8 mouse cellular contexts compared by ENCODE assay signal in genomic region chr19:34254880-34255681, GRCm38 (mm10). TPM values are rescaled to one million over a fixed set of nuclear protein-coding genes. Genes with fewer than 3 reads are reported as not detected.
DNase-seq lines count a peak whose midpoint lies in the region; ATAC-seq lines count a peak whose summit lies in the region.

Gene Acta2 (minus strand): TSS chr19:34255590.

- peak within 1 kb of the TSS; percentile 67 for H3K9ac ChIP-seq in kidney, embryonic 16.5 days (replicated peaks; ENCODE audit: low read length)

- H3K4me3 ChIP-seq in kidney, embryonic 16.5 days (ENCODE audit: low read length) = peak within 1 kb of the TSS; percentile 43

- H3K4me1 ChIP-seq in kidney, embryonic 16.5 days (ENCODE audit: insufficient read depth, low read length) = 0 out of 2 replicates have a peak, but pooled peaks cover 25% of the 10 kb centered on the region

- no peaks in the 10 kb centered on the region for H3K36me3 ChIP-seq in kidney, embryonic 16.5 days (ENCODE audit: insufficient read depth, low read length)

- 26% methylated on average over 16 of the region's 16 CpGs for WGBS in kidney, embryonic 16.5 days

- peak within 1 kb of the TSS; percentile 70 for H3K27ac ChIP-seq in kidney, embryonic 16.5 days (ENCODE audit: low read length)

- H3K27me3 ChIP-seq in kidney, embryonic 16.5 days (ENCODE audit: insufficient read depth, low read length) = no peaks in the 10 kb centered on the region

- no peak for DNase-seq in kidney, postnatal 36 days
- DNase-seq in adrenal gland, postnatal 14 days = no peak
- peak; percentile 94 for DNase-seq in heart, adult 11 months
- DNase-seq in kidney, postnatal 14 days = peak; percentile 57
- DNase-seq in MN1 (ENCODE audit: low spot score) = no peak
- no peak for DNase-seq in cerebellum, adult 18-20 months

- ATAC-seq in kidney, embryonic 16.5 days (ENCODE audit: low FRiP score, low TSS enrichment) = peak; percentile 94
- 0 out of 2 replicates have a peak, but pooled peaks have one; percentile 1 for ATAC-seq in megakaryocyte progenitor cell, adult 5-6 weeks (replicated peaks; ENCODE audit: poor library complexity)

- H3K9me3 ChIP-seq in kidney, embryonic 16.5 days (ENCODE audit: low read length) = no peaks in the 10 kb centered on the region

- peak within 1 kb of the TSS; percentile 38 for H3K4me2 ChIP-seq in kidney, embryonic 16.5 days (replicated peaks; ENCODE audit: low read depth, low read length)

RNA-seq across cellular contexts. Expression of gene Acta2, which starts in this region (rescaled TPM):
- 352 and 628 TPM in 2 replicates for polyA plus RNA-seq in kidney, embryonic 16.5 days (2015; fragmentation: Nextera tagmentation; extraction: Ambion mirVana)
- 36.5 and 95.6 TPM in 2 replicates for total RNA-seq in adrenal gland, postnatal 14 days (2021)
- total RNA-seq in megakaryocyte progenitor cell, adult 5-6 weeks (2015) = 0.10 and 0.12 TPM in 2 replicates
- total RNA-seq in megakaryocyte progenitor cell, adult 5-6 weeks (2017) = 0.17 TPM in 1 of 2 replicates, not detected in the other

Comparison
In these comparisons a context has a peak if more than half of its experiments do, and no peak if none do; other contexts are left out.
1. RNA of gene Acta2 (total RNA-seq): 36.5 to 95.6 TPM in adrenal gland, postnatal 14 days; 0.10 to 0.17 TPM in megakaryocyte progenitor cell, adult 5-6 weeks; every median in the first group is over 10 times any median in the second.
2. DNase-seq: peak in heart, adult 11 months (single experiment) and kidney, postnatal 14 days (single experiment); none in kidney, postnatal 36 days (0 of 2), adrenal gland, postnatal 14 days (single experiment), MN1 (single experiment) and cerebellum, adult 18-20 months (0 of 2).
3. Peak in ATAC-seq in megakaryocyte progenitor cell, adult 5-6 weeks; RNA of the gene not detected or under 1 TPM.